Mouse (Mus musculus) heart, embryonic 13.5 days (tissue): ENCODE data around the gene Pparg. TPM values are rescaled to one million over a fixed set of nuclear protein-coding genes. Genes with fewer than 3 reads are reported as not detected.
A peak's percentile ranks its signal among the peaks of the same experiment; 100 is the strongest.

Experiments used
- ATAC-seq: fragments of 200-750 bp; cut with Nextera tagmentation; 2 replicates; pipeline ENCODE4 v1.8.0; 2017; ENCODE audit warnings: moderate TSS enrichment; ENCODE audit not compliant: insufficient number of reproducible peaks, low FRiP score, low TSS enrichment; ENCODE audit errors: extremely low read depth
- H3K27ac ChIP-seq: fragments of 300-500 bp; sonication (generic); replicated peaks from 2 replicates; pipeline ENCODE4 v1.5.1; 2015; ENCODE audit warnings: moderate library complexity, mild to moderate bottlenecking, inconsistent platforms
- H3K27me3 ChIP-seq: fragments of 300-500 bp; sonication (generic); replicated peaks from 2 replicates; pipeline ENCODE4 v1.6.1; 2015; ENCODE audit warnings: mild to moderate bottlenecking, inconsistent platforms
- H3K36me3 ChIP-seq: fragments of 300-500 bp; sonication (generic); 2 replicates; pipeline ENCODE4 v1.6.1; 2015; ENCODE audit warnings: mild to moderate bottlenecking, inconsistent platforms
- H3K4me1 ChIP-seq: fragments of 300-500 bp; sonication (generic); 2 replicates; pipeline ENCODE4 v1.6.1; 2015; ENCODE audit warnings: inconsistent platforms
- H3K4me2 ChIP-seq: fragments of 300-500 bp; sonication (generic); 2 replicates; pipeline ENCODE4 v1.6.1; 2015; ENCODE audit warnings: inconsistent platforms, mild to moderate bottlenecking, moderate library complexity
- H3K4me3 ChIP-seq: fragments of 300-500 bp; sonication (generic); 2 replicates; pipeline ENCODE4 v1.5.1; 2015; ENCODE audit warnings: moderate library complexity, mild to moderate bottlenecking, inconsistent platforms
- H3K9ac ChIP-seq: fragments of 300-500 bp; sonication (generic); 2 replicates; pipeline ENCODE4 v1.6.1; 2015; ENCODE audit warnings: inconsistent platforms, mild to moderate bottlenecking, moderate library complexity
- H3K9me3 ChIP-seq: fragments of 300-500 bp; sonication (generic); 2 replicates; pipeline ENCODE4 v1.6.1; 2016; ENCODE audit warnings: inconsistent platforms
- WGBS: fragments of 180-500 bp; shearing (Covaris S2); methylation state at CpG from one replicate; pipeline ENCODE4 v1.1.7; 2015; ENCODE audit warnings: mixed read lengths; 5-methylcytosine and 5-hydroxymethylcytosine counted together
- polyA plus RNA-seq: library from polyadenylated mRNA; unstranded; fragments of >200 nt; fragmentation: Nextera tagmentation; extraction: Ambion mirVana; gene quantifications from 2 replicates; pipeline ENCODE4 v1.2.1, GENCODE M21; 2015

The Pparg gene
- polyA plus RNA-seq, 1 experiment from 2014 or later: 1.0 TPM

DNA sequence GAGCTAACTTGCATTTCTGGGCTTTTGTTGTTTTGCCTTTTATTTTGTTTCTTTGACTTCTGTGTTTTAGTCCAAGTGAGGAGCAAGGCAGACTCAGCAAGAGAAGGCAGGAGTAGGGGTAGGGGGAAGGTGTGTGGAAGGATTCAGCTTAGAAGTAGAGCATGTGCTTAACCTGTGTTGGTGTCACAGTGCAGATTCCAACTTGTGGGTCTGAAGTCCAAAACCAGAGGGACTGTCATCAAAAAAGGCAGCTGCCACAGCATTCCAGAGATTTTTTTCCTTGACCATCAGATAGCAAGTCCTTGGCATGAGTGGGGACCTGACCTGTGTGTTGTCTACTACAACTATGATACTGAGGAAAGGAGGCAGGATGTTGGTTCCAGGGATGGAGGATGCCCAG is 133.1 kb downstream of the Pparg start:
- H3K4me2 ChIP-seq: no peak overlapping the region
- 0 out of 2 replicates have a peak, but pooled peaks cover 3% of the 10 kb centered on the region for H3K4me1 ChIP-seq
- no peaks in the 10 kb centered on the region for H3K36me3 ChIP-seq
- H3K9ac ChIP-seq: no peak overlapping the region
- H3K27me3 ChIP-seq: no peaks in the 10 kb centered on the region
- H3K27ac ChIP-seq: no peak overlapping the region
- no peak overlapping the region for H3K4me3 ChIP-seq
- ATAC-seq: no peak
- H3K9me3 ChIP-seq: no peaks in the 10 kb centered on the region

DNA sequence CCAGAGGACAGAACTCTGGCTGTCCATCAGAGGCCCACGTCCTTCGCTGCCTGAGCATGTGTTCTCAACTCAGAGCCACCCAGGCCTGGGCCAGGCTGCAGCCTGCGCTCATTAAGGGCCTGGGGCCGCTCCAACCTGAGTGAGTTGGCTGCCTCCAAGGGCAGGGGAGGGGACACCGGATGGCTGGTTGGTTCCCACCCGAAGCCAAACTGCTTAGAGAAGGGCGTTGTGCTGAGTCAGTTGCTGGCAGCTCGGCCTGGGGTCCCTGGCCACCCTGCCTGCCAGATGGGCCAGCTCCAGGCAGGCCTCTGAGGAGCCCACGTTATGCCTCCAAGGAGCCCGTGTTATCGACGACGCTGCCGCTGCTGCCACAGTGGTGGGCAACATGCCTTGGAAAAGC is 138.8 kb downstream of the Pparg start:
- 0 out of 2 replicates have a peak, but pooled peaks cover 2% of the 10 kb centered on the region for H3K27me3 ChIP-seq
- 77% methylated on average over 14 of the region's 14 CpGs for WGBS
- H3K9ac ChIP-seq: no peak overlapping the region
- ATAC-seq: no peak
- H3K4me3 ChIP-seq: no peak overlapping the region
- H3K4me2 ChIP-seq: no peak overlapping the region
- no peaks in the 10 kb centered on the region for H3K36me3 ChIP-seq
- peaks cover 18% of the 10 kb centered on the region for H3K4me1 ChIP-seq
- no peaks in the 10 kb centered on the region for H3K9me3 ChIP-seq
- H3K27ac ChIP-seq: no peak overlapping the region

DNA sequence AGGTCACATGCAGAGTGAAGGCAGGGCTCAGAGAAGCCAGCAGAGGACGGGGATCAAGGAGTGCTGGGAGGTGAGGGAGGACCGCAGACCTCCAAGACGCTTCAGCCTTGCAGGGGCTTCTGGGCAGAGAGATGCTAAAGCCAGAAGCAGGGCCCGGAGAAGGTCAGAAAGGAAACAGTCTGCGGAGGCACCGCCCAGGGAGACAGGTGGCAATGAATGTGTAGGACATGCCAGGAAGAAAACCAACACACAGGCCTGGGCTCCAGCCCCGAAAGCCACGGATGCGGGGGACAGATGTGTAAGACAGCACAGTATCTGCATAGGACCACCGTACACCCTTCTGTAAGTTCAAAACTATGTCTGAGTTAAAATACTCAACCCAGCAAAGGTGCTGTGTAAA is 139.5 kb downstream of the Pparg start:
- Histone ChIP-seq H3K9ac (no peak overlapping the region), H3K36me3 (no peaks in the 10 kb centered on the region), H3K9me3 (no peaks in the 10 kb centered on the region), H3K4me2 (no peak overlapping the region), H3K27me3 (0 out of 2 replicates have a peak, but pooled peaks cover 2% of the 10 kb centered on the region), H3K4me3 (no peak overlapping the region), H3K27ac (no peak overlapping the region), H3K4me1 (peaks cover 18% of the 10 kb centered on the region)
- WGBS: 85% methylated on average over 10 of the region's 10 CpGs
- ATAC-seq: no peak

GRCm38 (mm10) chr6:115501131-115501530 is 140.4 kb downstream of the Pparg start:
- WGBS: 28% methylated on average over 3 of the region's 3 CpGs
- no peak overlapping the region for H3K9ac ChIP-seq
- ATAC-seq: no peak

GRCm38 (mm10) chr6:115503038-115503437 is 142.3 kb downstream of the Pparg start:
- Histone ChIP-seq H3K4me1 (peaks cover 18% of the 10 kb centered on the region), H3K4me2 (no peak overlapping the region), H3K9me3 (no peaks in the 10 kb centered on the region), H3K36me3 (no peaks in the 10 kb centered on the region), H3K4me3 (no peak overlapping the region), H3K27ac (no peak overlapping the region), H3K27me3 (0 out of 2 replicates have a peak, but pooled peaks cover 2% of the 10 kb centered on the region), H3K9ac (no peak overlapping the region)
- no peak for ATAC-seq
- WGBS: 90% methylated on average over 4 of the region's 4 CpGs

More at GRCm38 (mm10) chr6:115501131-115501530, 140.4 kb downstream of the Pparg start:
- Histone ChIP-seq H3K27ac (no peak overlapping the region), H3K36me3 (no peaks in the 10 kb centered on the region), H3K27me3 (0 out of 2 replicates have a peak, but pooled peaks cover 2% of the 10 kb centered on the region), H3K4me1 (peaks cover 18% of the 10 kb centered on the region), H3K4me3 (no peak overlapping the region), H3K4me2 (no peak overlapping the region), H3K9me3 (no peaks in the 10 kb centered on the region)

- Histone ChIP-seq H3K9me3 (no peaks in the 10 kb centered on the region), H3K4me1 (peaks cover 18% of the 10 kb centered on the region), H3K27ac (no peak overlapping the region), H3K4me3 (no peak overlapping the region), H3K4me2 (no peak overlapping the region), H3K36me3 (no peaks in the 10 kb centered on the region), H3K9ac (no peak overlapping the region), H3K27me3 (0 out of 2 replicates have a peak, but pooled peaks cover 2% of the 10 kb centered on the region)
- WGBS: 54% methylated on average over 10 of the region's 10 CpGs
- 0 out of 2 replicates have a peak, but pooled peaks have one; percentile 7 for ATAC-seq
These were observed 142.9 kb downstream of the Pparg start for GRCm38 (mm10) chr6:115503549-115504159.

GRCm38 (mm10) chr6:115504160-115504558 is 143.4 kb downstream of the Pparg start:
- Histone ChIP-seq H3K4me1 (peaks cover 18% of the 10 kb centered on the region), H3K36me3 (no peaks in the 10 kb centered on the region), H3K9me3 (no peaks in the 10 kb centered on the region), H3K4me2 (no peak overlapping the region), H3K27ac (no peak overlapping the region), H3K9ac (no peak overlapping the region), H3K4me3 (no peak overlapping the region), H3K27me3 (0 out of 2 replicates have a peak, but pooled peaks cover 2% of the 10 kb centered on the region)
- 69% methylated on average over 3 of the region's 3 CpGs for WGBS
- no peak for ATAC-seq

DNA sequence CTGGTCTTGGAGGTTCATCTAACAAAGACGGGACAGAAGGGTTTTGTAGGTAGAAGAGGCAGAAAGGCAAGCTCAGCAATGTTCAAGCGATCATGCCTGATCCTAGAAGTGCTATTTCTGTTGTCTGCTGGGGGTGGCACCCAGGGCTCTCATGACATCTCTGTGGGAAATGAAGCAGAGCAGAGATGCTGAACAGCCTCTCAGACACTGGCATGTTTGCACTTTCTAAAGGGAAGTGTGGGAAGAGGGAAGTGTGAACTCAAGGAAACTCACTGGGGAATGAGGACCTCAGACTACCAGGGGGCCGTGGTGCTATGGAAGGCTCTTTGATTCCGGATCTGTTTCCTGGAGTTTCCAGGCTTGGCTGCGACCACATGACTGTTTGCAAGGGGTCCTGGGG is 144.2 kb downstream of the Pparg start:
- Histone ChIP-seq H3K9me3 (no peaks in the 10 kb centered on the region), H3K4me2 (no peak overlapping the region), H3K27ac (no peak overlapping the region), H3K4me1 (peaks cover 18% of the 10 kb centered on the region), H3K9ac (no peak overlapping the region), H3K4me3 (no peak overlapping the region), H3K27me3 (no peaks in the 10 kb centered on the region), H3K36me3 (no peaks in the 10 kb centered on the region)
- no peak for ATAC-seq
- 65% methylated on average over 5 of the region's 5 CpGs for WGBS

DNA sequence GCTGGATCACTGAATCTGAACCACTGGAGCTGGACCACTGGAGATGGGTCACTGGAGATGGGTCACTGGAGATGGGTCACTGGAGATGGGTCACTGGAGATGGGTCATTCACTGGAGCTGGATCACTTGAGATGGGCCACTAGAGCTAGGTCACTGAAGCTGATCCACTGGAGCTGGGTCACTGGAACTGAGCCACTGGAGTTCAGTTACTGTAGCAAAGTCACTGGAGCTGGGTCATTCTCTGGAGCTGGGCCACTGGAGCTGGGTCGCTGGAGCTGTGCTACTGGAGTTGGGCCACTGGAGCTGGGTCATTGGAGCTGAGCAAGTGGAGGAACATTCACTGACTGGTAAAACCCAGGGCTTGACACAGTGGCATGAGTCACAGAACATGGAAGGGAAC is 145.7 kb downstream of the Pparg start:
- ATAC-seq: no peak
- 77% methylated on average over 1 of the region's 1 CpGs for WGBS
- H3K9me3 ChIP-seq: no peaks in the 10 kb centered on the region
- H3K27me3 ChIP-seq: no peaks in the 10 kb centered on the region
- no peak overlapping the region for H3K4me2 ChIP-seq
- H3K4me3 ChIP-seq: no peak overlapping the region
- H3K36me3 ChIP-seq: no peaks in the 10 kb centered on the region
- H3K27ac ChIP-seq: no peak overlapping the region
- no peak overlapping the region for H3K9ac ChIP-seq
- H3K4me1 ChIP-seq: peaks cover 10% of the 10 kb centered on the region

DNA sequence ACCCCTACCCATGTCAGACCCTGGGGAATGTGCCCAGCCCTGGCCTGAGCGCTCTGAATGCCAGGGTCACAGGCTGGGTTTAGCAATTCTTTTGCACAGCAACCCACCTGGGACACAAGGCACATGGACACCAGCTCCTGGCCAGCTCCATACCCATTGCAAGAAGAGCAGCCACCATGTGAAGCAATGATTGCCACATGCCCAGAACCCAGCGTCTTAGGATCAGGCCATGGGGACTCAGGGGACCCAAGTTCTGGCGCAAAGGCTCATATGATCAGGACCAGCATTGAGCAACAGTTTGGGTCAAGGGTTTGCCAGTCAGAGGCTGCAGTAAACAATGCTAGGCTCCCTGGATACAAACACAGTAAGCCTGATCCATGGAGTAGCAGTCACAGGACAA is 150.7 kb downstream of the Pparg start:
- Histone ChIP-seq H3K36me3 (no peaks in the 10 kb centered on the region), H3K4me1 (no peaks in the 10 kb centered on the region), H3K9me3 (no peaks in the 10 kb centered on the region), H3K4me2 (no peak overlapping the region), H3K27me3 (no peaks in the 10 kb centered on the region), H3K27ac (no peak overlapping the region), H3K4me3 (no peak overlapping the region), H3K9ac (no peak overlapping the region)
- 80% methylated on average over 3 of the region's 3 CpGs for WGBS
- no peak for ATAC-seq

GRCm38 (mm10) chr6:115513207-115513606 is 152.5 kb downstream of the Pparg start:
- no peak overlapping the region for H3K27ac ChIP-seq
- 86% methylated on average over 4 of the region's 4 CpGs for WGBS

DNA sequence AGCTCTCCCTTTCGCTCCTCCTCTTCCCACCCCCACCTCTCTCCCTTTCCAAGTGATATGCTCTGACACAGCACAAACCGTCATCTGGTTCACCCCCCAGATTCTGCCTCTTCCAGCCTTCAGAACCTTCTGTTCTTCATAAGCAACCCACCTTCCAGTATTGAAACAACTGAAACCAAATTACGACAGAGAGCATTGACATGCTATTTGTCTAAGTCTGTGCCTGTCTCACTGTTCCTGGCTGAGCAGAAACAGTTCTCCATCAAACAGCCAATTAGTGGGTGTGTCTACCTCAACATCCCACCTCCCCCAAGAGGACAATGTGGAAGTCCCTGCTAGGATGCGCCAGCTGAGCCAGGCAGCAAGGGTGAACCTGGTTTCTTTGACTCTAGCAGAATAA is 157.2 kb downstream of the Pparg start:
- 64% methylated on average over 4 of the region's 4 CpGs for WGBS
- H3K4me3 ChIP-seq: no peak overlapping the region

More at GRCm38 (mm10) chr6:115513207-115513606, 152.5 kb downstream of the Pparg start:
- H3K9ac ChIP-seq: no peak overlapping the region
- H3K36me3 ChIP-seq: no peaks in the 10 kb centered on the region
- no peak overlapping the region for H3K4me3 ChIP-seq
- peaks cover under 1% of the 10 kb centered on the region; the same call in 1 of the 2 replicates for H3K27me3 ChIP-seq
- H3K4me1 ChIP-seq: no peaks in the 10 kb centered on the region
- ATAC-seq: no peak
- H3K9me3 ChIP-seq: no peaks in the 10 kb centered on the region
- H3K4me2 ChIP-seq: no peak overlapping the region

More for the DNA sequence above, 157.2 kb downstream of the Pparg start:
- H3K9me3 ChIP-seq: no peaks in the 10 kb centered on the region
- H3K27me3 ChIP-seq: peaks cover 24% of the 10 kb centered on the region
- no peaks in the 10 kb centered on the region for H3K36me3 ChIP-seq
- no peaks in the 10 kb centered on the region; the same call in 1 of the 2 replicates for H3K4me1 ChIP-seq
- no peak for ATAC-seq
- H3K9ac ChIP-seq: no peak overlapping the region
- no peak overlapping the region for H3K4me2 ChIP-seq
- H3K27ac ChIP-seq: no peak overlapping the region
